Mouse (Mus musculus) neural tube, embryonic 13.5 days (tissue): ENCODE measurements at regions not wholly inside any gene's neighbourhood (a gene's known extent, or its start where the extent isn't known, plus 50 kb on each side); places are given as distances from the start of the nearest gene placed in this dataset.

Experiments used
- ATAC-seq: fragments of 200-750 bp; cut with Nextera tagmentation; 2 replicates; pipeline ENCODE4 v1.8.0; 2017; ENCODE audit warnings: low read depth, mild to moderate bottlenecking, moderate TSS enrichment, moderate library complexity
- H3K27ac ChIP-seq: fragments of 300-500 bp; sonication (generic); replicated peaks from 2 replicates; pipeline ENCODE4 v1.5.1; 2015; ENCODE audit warnings: moderate library complexity, mild to moderate bottlenecking, inconsistent platforms
- H3K27me3 ChIP-seq: fragments of 300-500 bp; sonication (generic); 2 replicates; pipeline ENCODE4 v1.6.1; 2015; ENCODE audit warnings: mild to moderate bottlenecking, inconsistent platforms
- H3K36me3 ChIP-seq: fragments of 300-500 bp; sonication (generic); 2 replicates; pipeline ENCODE4 v1.6.1; 2015; ENCODE audit warnings: mild to moderate bottlenecking, inconsistent platforms
- H3K4me1 ChIP-seq: fragments of 300-500 bp; sonication (generic); replicated peaks from 2 replicates; pipeline ENCODE4 v1.6.1; 2015; ENCODE audit warnings: inconsistent platforms
- H3K4me2 ChIP-seq: fragments of 300-500 bp; sonication (generic); 2 replicates; pipeline ENCODE4 v1.6.1; 2015; ENCODE audit warnings: inconsistent platforms, mild to moderate bottlenecking, moderate library complexity
- H3K4me3 ChIP-seq: fragments of 300-500 bp; sonication (generic); 2 replicates; pipeline ENCODE4 v1.5.1; 2015; ENCODE audit warnings: mild to moderate bottlenecking, inconsistent platforms
- H3K9ac ChIP-seq: fragments of 300-500 bp; sonication (generic); 2 replicates; pipeline ENCODE4 v1.6.1; 2015; ENCODE audit warnings: moderate library complexity, mild to moderate bottlenecking, inconsistent platforms
- H3K9me3 ChIP-seq: fragments of 300-500 bp; sonication (generic); 2 replicates; pipeline ENCODE4 v1.6.1; 2016; ENCODE audit warnings: inconsistent platforms
- WGBS: fragments of 180-500 bp; shearing (Covaris S2); methylation state at CpG from one replicate; pipeline ENCODE4 v1.1.7; 2015; 5-methylcytosine and 5-hydroxymethylcytosine counted together

DNA sequence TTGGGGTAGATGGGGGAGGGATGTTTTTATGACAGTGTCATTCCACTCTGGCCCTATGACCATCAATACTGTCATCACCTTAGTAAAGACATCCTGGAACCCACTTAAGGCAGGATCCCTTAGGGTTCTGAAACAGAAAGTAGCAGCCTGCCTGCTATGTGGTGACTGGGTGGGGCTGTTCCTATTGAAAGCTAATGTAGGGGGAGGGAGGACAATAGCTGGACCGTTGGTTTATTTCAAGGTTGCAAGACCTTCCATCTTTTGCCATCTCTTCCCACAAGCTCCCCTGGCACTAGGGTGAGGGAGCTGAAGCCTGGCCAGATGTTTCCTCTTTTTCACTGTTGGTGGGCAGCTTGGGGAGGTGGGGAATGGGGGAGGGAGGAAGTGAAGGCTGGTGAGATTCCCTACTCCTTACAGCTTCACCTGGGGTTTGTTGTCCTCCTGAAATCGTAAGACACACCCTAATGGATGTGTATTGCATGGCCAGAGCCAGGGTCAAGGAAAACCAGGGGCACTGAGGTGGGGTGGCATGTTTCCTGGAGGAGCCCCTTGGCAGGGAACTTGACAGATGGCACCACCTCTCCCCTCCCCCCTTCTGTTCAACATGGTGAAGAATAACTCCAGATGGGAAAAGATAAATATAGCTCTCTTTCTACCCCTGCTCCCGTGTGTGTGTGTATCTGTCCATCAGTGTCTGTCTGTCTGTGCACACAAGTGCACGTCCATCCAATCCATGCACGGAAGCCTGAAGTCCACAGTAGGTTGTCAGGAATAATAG is 112.1 kb upstream of the Ccnd2 start:
- no peaks in the 10 kb centered on the region for H3K36me3 ChIP-seq
- H3K9me3 ChIP-seq, result no peaks in the 10 kb centered on the region
- peaks cover 9% of the 10 kb centered on the region for H3K4me1 ChIP-seq
- no peak overlapping the region for H3K4me3 ChIP-seq
- no peaks in the 10 kb centered on the region; the same call in 1 of the 2 replicates for H3K27me3 ChIP-seq
- ATAC-seq, result no peak
- no peak overlapping the region for H3K9ac ChIP-seq
- no peak overlapping the region for H3K4me2 ChIP-seq
- 58% methylated on average over 5 of the region's 5 CpGs for WGBS
- H3K27ac ChIP-seq, result no peak overlapping the region

GRCm38 (mm10) chr6:127265063-127265775 is 113.2 kb upstream of the Ccnd2 start:
- H3K9me3 ChIP-seq, result no peaks in the 10 kb centered on the region
- ATAC-seq, result no peak
- no peak overlapping the region for H3K27ac ChIP-seq
- peaks cover 9% of the 10 kb centered on the region for H3K4me1 ChIP-seq
- H3K4me3 ChIP-seq, result no peak overlapping the region
- 77% methylated on average over 9 of the region's 9 CpGs for WGBS
- H3K36me3 ChIP-seq, result no peaks in the 10 kb centered on the region
- H3K27me3 ChIP-seq, result no peaks in the 10 kb centered on the region; the same call in 1 of the 2 replicates
- H3K9ac ChIP-seq, result no peak overlapping the region
- no peak overlapping the region for H3K4me2 ChIP-seq

GRCm38 (mm10) chr6:127265901-127266812 is 114.2 kb upstream of the Ccnd2 start:
- Histone ChIP-seq H3K4me3 (peak overlapping the region; percentile 37), H3K9ac (peak overlapping the region; percentile 63), H3K36me3 (no peaks in the 10 kb centered on the region), H3K4me1 (peaks cover 9% of the 10 kb centered on the region), H3K4me2 (peak overlapping the region; percentile 64), H3K27me3 (no peaks in the 10 kb centered on the region; the same call in 1 of the 2 replicates), H3K9me3 (no peaks in the 10 kb centered on the region), H3K27ac (peak overlapping the region; percentile 56)
- peak; percentile 51; the same call in 1 of the 2 replicates for ATAC-seq
- 10% methylated on average over 20 of the region's 21 CpGs for WGBS

DNA sequence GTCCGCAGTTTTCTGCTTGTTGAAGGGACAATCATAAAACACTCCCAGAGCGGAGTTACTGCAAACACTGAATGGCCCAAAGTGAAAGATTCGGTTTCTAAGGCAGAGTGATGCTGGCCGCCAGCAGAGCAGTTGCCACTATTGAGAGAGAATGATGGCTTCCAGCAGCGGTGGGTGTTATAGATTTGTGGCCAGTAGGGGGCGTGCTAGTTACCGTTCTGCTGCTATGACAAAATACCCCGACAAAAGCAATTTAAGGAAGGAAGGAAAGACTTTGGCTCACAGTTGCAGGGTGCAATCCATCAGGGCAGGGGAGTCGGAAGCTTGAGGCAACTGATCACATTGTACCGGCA is 114.8 kb upstream of the Ccnd2 start:
- peaks cover 4% of the 10 kb centered on the region; the same call in 1 of the 2 replicates for H3K9me3 ChIP-seq
- peaks cover 9% of the 10 kb centered on the region for H3K4me1 ChIP-seq
- WGBS, result 29% methylated on average over 10 of the region's 10 CpGs
- no peaks in the 10 kb centered on the region; the same call in 1 of the 2 replicates for H3K27me3 ChIP-seq
- H3K27ac ChIP-seq, result peak overlapping the region; percentile 56
- H3K4me3 ChIP-seq, result peak overlapping the region; percentile 37
- H3K4me2 ChIP-seq, result peak overlapping the region; percentile 64
- ATAC-seq, result no peak
- H3K9ac ChIP-seq, result peak overlapping the region; percentile 63
- no peaks in the 10 kb centered on the region for H3K36me3 ChIP-seq

GRCm38 (mm10) chr6:127269021-127269420 is 117.0 kb upstream of the Ccnd2 start:
- 80% methylated on average over 4 of the region's 4 CpGs for WGBS
- H3K27ac ChIP-seq, result no peak overlapping the region
- ATAC-seq, result no peak
- H3K4me1 ChIP-seq, result peaks cover 9% of the 10 kb centered on the region
- H3K9me3 ChIP-seq, result peaks cover 5% of the 10 kb centered on the region; the same call in 1 of the 2 replicates
- H3K4me2 ChIP-seq, result no peak overlapping the region
- no peak overlapping the region for H3K9ac ChIP-seq
- no peak overlapping the region for H3K4me3 ChIP-seq
- no peaks in the 10 kb centered on the region; the same call in 1 of the 2 replicates for H3K27me3 ChIP-seq
- no peaks in the 10 kb centered on the region for H3K36me3 ChIP-seq

DNA sequence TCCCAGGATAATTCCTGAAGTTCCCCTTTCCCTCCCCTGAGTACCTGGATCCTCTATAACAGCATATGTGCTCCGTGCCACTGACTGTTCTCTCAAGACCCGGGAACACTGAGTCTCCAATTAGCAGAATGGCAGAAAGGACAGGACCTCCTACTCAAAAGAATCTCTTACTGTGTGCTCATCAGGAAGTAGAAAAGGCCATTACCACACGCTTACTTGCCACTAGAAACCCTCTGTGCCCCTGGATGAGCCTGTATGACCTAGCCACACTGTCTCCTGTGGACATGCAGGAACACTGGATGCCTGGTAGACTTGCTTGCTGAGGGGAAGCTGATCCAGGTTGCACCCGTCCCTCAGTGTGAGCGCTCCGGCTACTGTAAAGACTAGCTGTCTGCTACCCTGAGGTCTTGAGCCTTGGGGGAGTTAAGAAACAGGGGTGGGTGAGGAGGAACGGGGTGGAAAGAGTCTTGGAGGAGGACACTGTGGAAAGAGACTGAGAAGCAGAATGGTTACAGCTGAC is 117.6 kb upstream of the Ccnd2 start:
- H3K27ac ChIP-seq, result no peak overlapping the region
- ATAC-seq, result no peak
- no peaks in the 10 kb centered on the region; the same call in 1 of the 2 replicates for H3K27me3 ChIP-seq
- no peak overlapping the region for H3K4me2 ChIP-seq
- whole genome bisulfite sequencing, result 76% methylated on average over 7 of the region's 7 CpGs
- no peak overlapping the region for H3K4me3 ChIP-seq
- H3K36me3 ChIP-seq, result no peaks in the 10 kb centered on the region
- H3K9ac ChIP-seq, result no peak overlapping the region
- peaks cover 5% of the 10 kb centered on the region; the same call in 1 of the 2 replicates for H3K9me3 ChIP-seq
- peaks cover 9% of the 10 kb centered on the region for H3K4me1 ChIP-seq

DNA sequence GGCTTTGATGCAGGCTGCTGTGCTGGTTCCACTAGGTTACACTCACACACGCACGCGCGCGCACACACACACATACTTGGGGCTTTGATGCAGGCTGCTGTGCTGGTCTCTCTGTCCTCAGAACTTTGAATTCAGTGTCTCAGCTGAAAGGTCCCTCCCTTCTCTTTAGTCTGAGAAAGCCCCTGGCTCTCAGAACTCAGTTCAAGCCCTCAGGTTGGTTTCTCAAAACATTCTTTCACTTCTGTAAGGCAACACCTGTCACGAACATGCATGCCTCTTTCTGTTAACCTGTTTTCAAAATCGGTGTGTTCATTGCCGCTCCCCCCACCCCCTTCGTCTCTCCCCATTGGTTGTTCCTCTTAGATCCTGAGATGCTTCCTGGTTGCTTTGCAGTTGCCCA is 118.8 kb upstream of the Ccnd2 start:
- Histone ChIP-seq H3K9ac (no peak overlapping the region), H3K4me3 (no peak overlapping the region), H3K27me3 (no peaks in the 10 kb centered on the region; the same call in 1 of the 2 replicates), H3K4me1 (peaks cover 9% of the 10 kb centered on the region), H3K27ac (no peak overlapping the region), H3K36me3 (no peaks in the 10 kb centered on the region), H3K4me2 (no peak overlapping the region), H3K9me3 (peaks cover 8% of the 10 kb centered on the region; the same call in 1 of the 2 replicates)
- ATAC-seq, result no peak
- WGBS, result 92% methylated on average over 9 of the region's 9 CpGs

DNA sequence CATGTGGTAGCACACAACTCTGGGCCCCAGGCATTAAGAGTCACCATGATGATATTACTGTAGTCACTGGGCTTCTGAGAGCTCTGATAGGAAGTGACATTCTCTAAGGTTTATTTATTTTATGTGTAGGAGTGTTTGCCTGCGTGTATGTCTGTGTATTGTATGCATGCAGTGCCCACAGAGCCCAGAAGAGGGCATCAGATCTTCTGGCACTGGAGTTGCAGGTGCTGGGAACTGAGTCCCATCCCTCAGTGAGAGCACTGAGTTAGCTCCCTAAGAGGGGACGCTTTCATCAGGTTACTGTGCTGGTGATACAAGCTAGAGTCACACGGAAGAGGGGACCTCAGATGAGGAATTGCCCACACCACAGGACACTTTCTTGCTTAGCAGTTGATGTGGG is 119.4 kb upstream of the Ccnd2 start:
- Histone ChIP-seq H3K36me3 (no peaks in the 10 kb centered on the region), H3K27me3 (no peaks in the 10 kb centered on the region; the same call in 1 of the 2 replicates), H3K4me3 (no peak overlapping the region), H3K4me1 (peaks cover 4% of the 10 kb centered on the region), H3K9me3 (peaks cover 8% of the 10 kb centered on the region; the same call in 1 of the 2 replicates), H3K27ac (no peak overlapping the region), H3K9ac (no peak overlapping the region), H3K4me2 (no peak overlapping the region)
- WGBS, result over 99% methylated on average over 3 of the region's 3 CpGs
- ATAC-seq, result no peak

GRCm38 (mm10) chr6:127272630-127273029 is 120.6 kb upstream of the Ccnd2 start:
- H3K4me3 ChIP-seq, result no peak overlapping the region
- no peak for ATAC-seq
- H3K27me3 ChIP-seq, result no peaks in the 10 kb centered on the region; the same call in 1 of the 2 replicates
- peaks cover 8% of the 10 kb centered on the region; the same call in 1 of the 2 replicates for H3K9me3 ChIP-seq
- H3K4me1 ChIP-seq, result no peaks in the 10 kb centered on the region
- no peak overlapping the region for H3K27ac ChIP-seq
- H3K36me3 ChIP-seq, result no peaks in the 10 kb centered on the region
- no peak overlapping the region for H3K4me2 ChIP-seq
- no peak overlapping the region for H3K9ac ChIP-seq
- WGBS, result 68% methylated on average over 7 of the region's 7 CpGs

- ATAC-seq, result no peak
- H3K36me3 ChIP-seq, result no peaks in the 10 kb centered on the region
- no peak overlapping the region for H3K9ac ChIP-seq
- no peak overlapping the region for H3K4me3 ChIP-seq
- H3K9me3 ChIP-seq, result peaks cover 14% of the 10 kb centered on the region; the same call in 1 of the 2 replicates
- no peak overlapping the region for H3K27ac ChIP-seq
- H3K4me2 ChIP-seq, result no peak overlapping the region
- 88% methylated on average over 9 of the region's 9 CpGs for WGBS
- no peaks in the 10 kb centered on the region for H3K27me3 ChIP-seq
- H3K4me1 ChIP-seq, result no peaks in the 10 kb centered on the region
These were observed 122.9 kb upstream of the Ccnd2 start for GRCm38 (mm10) chr6:127274732-127275429.

GRCm38 (mm10) chr6:127275430-127275784 is 123.4 kb upstream of the Ccnd2 start:
- H3K36me3 ChIP-seq, result no peaks in the 10 kb centered on the region
- no peak overlapping the region for H3K4me3 ChIP-seq
- no peak for ATAC-seq
- no peaks in the 10 kb centered on the region for H3K27me3 ChIP-seq
- H3K27ac ChIP-seq, result no peak overlapping the region
- H3K4me2 ChIP-seq, result no peak overlapping the region
- H3K4me1 ChIP-seq, result no peaks in the 10 kb centered on the region
- no peak overlapping the region for H3K9ac ChIP-seq
- 88% methylated on average over 2 of the region's 2 CpGs for WGBS
- H3K9me3 ChIP-seq, result peaks cover 14% of the 10 kb centered on the region; the same call in 1 of the 2 replicates
